Mouse (Mus musculus): Measurements from ENCODE around the gene 3110082I17Rik. TPM values are rescaled to one million over a fixed set of nuclear protein-coding genes. Genes with fewer than 3 reads are reported as not detected.

3110082I17Rik gene
- total RNA-seq (2021) = 10 to 100 TPM; 18.8 to 19.7 TPM
- long read RNA-seq, experiment 1, transcript 3110082I17Rik-201 (5 exons, 1,429 nt) = major isoform, 31 of 42 reads
- long read RNA-seq, experiment 1, partial matches to known transcripts = 3 of 42 reads
- long read RNA-seq, experiment 1, other reads (novel, unspliced or antisense) = 7 of 42 reads
- long read RNA-seq, experiment 2, transcript 3110082I17Rik-201 (5 exons, 1,429 nt) = major isoform, 26 of 38 reads
- long read RNA-seq, experiment 2, partial matches to known transcripts = 2 of 38 reads
- long read RNA-seq, experiment 2, other reads (novel, unspliced or antisense) = 9 of 38 reads

GRCm38 (mm10) chr5:139460384-139461067, at the start of gene 3110082I17Rik:
TSS of gene 3110082I17Rik (minus strand) at chr5:139460527.
- peak; percentile 97 to 99 for DNase-seq (ENCODE audit: low spot score in 2 of 2)

DNA sequence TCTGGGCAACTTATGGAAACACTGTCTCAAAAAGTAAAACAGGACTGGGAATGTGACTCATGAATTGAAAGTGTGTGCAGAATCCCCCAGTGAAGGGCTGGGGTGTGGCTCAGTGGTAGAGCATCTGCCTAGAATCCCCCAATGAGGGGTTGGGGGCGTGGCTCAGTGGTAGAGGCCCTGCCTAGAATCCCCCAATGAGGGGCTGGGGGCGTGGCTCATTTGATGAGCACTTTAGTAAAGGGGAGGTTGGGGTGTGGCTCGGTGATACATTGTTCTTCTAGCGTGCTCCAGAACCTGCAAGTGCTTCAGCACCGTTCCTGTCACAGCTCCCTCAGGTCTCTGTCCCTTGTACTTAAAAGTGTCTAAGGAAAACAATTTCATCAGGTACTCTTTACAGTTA, 45.9 kb upstream of the 3110082I17Rik start:
- DNase-seq (ENCODE audit: low spot score in 2 of 2) = no peak

- DNase-seq (ENCODE audit: low spot score in 2 of 2) = peak; percentile 53 to 64
Measured at GRCm38 (mm10) chr5:139505073-139505606, 44.8 kb upstream of the 3110082I17Rik start.

DNA sequence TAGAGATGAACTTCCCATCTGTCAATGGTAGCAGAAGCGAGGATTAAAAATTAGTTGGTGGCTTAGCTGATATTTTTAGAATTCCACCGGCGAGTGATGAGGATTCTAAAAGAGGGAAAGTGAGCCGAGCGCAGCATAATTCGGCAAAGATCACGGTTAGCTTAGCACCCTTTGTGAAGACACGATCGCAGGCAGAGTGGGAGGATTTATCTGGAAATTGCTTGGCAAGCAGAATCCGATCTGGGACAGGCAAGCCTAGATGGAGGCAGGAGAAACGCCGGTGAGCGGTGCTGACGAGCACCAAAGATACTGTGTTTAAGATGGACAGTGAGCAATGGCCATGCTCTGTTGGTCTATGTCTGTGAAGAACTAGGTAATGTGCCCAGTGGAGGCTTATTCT, 42.0 kb upstream of the 3110082I17Rik start:
- no peak for DNase-seq (ENCODE audit: low spot score in 2 of 2)

DNA sequence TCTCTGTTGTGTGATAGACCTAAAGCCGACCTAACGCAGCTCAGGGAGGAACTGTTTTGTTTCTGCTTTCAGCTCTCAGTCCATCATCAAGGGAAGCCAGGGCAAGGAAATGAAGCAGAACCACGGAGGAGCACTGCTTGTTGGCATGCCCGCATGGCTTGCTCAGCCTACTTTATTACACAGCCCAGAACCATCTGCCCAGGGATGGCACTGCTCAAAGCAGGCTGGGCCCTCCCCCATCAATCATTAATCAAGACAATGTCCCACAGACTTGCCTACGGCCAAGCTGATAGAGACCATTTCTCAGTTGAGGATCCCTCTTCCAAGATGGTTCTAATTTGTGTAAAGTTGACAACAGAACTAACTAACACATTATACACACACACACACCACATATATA, 38.5 kb upstream of the 3110082I17Rik start:
- DNase-seq (ENCODE audit: low spot score in 2 of 2) = no peak

GRCm38 (mm10) chr5:139496939-139497338, 36.6 kb upstream of the 3110082I17Rik start:
- DNase-seq (ENCODE audit: low spot score in 2 of 2) = no peak

GRCm38 (mm10) chr5:139495019-139495669, 34.8 kb upstream of the 3110082I17Rik start:
- no peak for DNase-seq (ENCODE audit: low spot score in 2 of 2)

GRCm38 (mm10) chr5:139493690-139494089, 33.4 kb upstream of the 3110082I17Rik start:
- no peak for DNase-seq (ENCODE audit: low spot score in 2 of 2)

- no peak for DNase-seq (ENCODE audit: low spot score in 2 of 2)
Measured at GRCm38 (mm10) chr5:139491348-139491747, 31.0 kb upstream of the 3110082I17Rik start.

GRCm38 (mm10) chr5:139490131-139490530, 29.8 kb upstream of the 3110082I17Rik start:
- no peak for DNase-seq (ENCODE audit: low spot score in 2 of 2)

DNA sequence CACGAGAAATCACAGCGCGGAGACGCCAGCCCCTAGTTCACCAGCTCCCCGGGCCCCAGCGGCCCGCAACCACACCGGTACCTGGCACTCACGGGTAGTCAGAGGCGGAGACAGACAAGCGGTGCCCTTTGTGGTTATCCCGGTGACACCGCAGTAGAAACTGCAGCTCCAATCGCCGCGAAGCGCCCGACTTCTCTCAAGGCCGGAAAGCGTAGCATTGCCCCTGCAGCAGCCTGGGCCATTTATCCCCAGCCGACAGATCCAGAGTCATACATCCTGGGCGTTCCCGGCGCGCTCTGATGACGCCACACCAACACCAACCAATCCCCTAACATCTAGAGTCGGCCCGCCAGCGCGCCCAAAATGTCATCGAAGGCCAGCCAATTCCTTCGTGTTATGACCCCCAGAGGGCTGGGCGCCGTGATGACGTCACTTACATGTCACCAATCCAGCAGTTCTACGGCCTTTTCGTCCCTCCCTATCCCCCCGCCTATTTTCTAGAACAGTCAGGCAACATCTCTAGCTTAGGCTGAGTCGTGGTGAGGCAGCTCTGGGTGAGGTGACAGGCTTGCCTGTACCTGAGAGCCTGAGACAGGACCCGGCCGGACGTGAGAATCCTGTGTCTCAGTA, 24.0 kb upstream of the 3110082I17Rik start, which contains the start of gene Zfand2a:
Gene Zfand2a, minus strand, starts transcription at position 365 of the 630 bp plus-strand sequence.
- DNase-seq (ENCODE audit: low spot score in 2 of 2) = peak; percentile 98 to 99

- DNase-seq (ENCODE audit: low spot score in 2 of 2) = no peak
Measured at GRCm38 (mm10) chr5:139483171-139483848, 23.0 kb upstream of the 3110082I17Rik start.

DNA sequence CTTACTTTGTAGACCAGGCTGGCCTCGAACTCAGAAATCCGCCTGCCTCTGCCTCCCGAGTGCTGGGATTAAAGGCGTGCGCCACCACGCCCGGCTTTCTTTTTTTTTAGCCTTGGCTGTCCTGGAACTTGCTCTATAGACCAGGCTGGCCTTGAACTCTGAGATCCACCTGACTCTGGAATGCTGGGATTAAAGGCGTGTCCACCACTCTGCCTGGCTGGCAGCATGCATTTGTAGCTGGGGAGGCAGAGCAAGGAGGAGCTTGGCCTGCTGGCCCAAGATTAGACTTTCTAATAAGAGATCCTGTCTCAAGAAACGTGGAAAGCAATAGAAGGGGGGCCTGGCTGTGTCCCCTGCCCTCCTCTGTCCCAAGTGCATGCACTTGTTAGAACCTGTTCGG, 20.1 kb upstream of the 3110082I17Rik start:
- no peak for DNase-seq (ENCODE audit: low spot score in 2 of 2)

- DNase-seq (ENCODE audit: low spot score in 2 of 2) = no peak
Measured at GRCm38 (mm10) chr5:139479088-139479487, 18.8 kb upstream of the 3110082I17Rik start.

DNA sequence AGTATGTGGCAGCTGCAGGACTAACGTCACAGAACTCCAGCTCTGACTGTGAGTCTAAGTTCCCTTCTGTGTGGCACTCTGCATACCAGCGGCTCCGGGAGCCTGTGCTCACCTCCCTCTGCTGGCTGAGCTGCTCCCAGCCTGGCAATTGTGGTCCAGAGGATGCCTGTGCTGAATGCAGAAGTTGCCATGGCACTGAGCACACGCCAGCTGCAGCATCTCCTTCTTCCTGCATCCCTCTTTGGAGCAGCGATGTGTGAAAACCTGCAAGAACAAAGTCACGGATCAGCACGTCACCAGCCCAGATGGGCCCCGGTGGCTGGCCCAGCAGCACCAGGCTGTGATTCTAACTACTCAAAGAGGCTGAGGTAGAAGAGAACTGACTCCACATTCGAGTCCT, 14.4 kb upstream of the 3110082I17Rik start:
- DNase-seq (ENCODE audit: low spot score in 2 of 2) = no peak

- DNase-seq (ENCODE audit: low spot score in 2 of 2) = no peak
Measured at GRCm38 (mm10) chr5:139467998-139468397, 7.7 kb upstream of the 3110082I17Rik start.

DNA sequence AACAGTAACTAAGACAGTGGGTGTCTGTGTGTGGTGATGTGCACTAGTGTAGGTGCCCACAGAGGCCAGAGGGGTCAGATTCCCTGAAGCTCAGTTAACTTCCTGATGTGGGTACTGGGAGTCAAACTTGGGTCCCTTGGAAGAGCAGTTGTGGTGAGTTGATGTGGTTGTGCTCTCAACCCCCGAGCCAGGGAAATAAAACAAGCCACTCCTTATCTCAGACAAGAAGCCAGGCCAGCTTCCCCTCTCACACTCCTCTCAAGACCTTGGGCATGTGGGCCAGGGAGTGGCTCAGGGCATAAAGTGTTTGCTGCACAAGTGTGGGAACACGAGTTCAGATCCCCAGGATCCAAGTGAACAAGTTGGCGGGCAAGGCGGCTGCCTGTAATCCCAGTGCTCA, 6.5 kb upstream of the 3110082I17Rik start:
- DNase-seq (ENCODE audit: low spot score in 2 of 2) = no peak

DNA sequence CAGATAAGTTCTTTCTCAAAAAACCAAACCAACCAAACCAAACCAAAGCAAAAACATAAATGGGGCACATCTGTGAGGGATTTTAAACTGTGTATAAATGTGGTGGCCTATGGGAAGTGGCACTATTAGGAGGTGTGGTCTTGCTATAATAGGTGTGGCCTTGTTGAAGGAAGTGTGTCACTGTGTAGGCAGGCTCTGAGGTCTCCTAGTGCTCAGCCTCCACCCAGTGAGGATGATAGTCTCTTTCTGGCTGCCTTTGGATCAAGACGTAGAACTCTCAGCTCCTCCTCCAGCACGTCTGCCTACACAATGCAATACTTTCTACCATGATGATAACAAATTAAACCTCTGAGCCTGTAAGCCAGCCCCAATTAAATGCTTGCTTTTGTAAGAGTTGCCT, 6.0 kb upstream of the 3110082I17Rik start:
- DNase-seq (ENCODE audit: low spot score in 2 of 2) = no peak

GRCm38 (mm10) chr5:139464874-139465273, 4.5 kb upstream of the 3110082I17Rik start:
- no peak for DNase-seq (ENCODE audit: low spot score in 2 of 2)

GRCm38 (mm10) chr5:139459938-139460337, 389 bp downstream of the 3110082I17Rik start:
- DNase-seq (ENCODE audit: low spot score in 2 of 2) = no peak

DNA sequence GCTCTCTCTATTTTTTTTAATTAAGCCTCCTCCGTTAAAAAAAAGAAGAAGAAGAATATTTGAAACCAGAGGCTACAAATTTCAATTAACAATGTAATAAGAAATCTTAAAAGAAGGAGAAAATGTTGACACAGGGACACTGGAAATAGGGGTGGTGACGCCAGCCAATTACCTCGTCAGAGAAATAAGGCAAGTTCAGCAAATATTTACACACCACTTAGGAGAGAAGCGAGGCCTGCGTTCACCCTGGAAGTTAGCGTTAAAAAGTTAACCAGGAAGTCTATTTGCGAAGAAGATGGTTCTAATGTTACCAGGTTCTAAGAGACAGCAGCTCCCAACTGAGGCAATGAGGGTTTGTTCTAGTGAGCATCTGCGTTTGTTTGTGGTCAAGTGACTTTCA, 3.1 kb downstream of the 3110082I17Rik start:
- no peak for DNase-seq (ENCODE audit: low spot score in 2 of 2)

Measured in adrenal gland, postnatal 4 days (tissue).